ENCODE assay signal across 8 mouse cellular contexts in genomic region chr17:24723881-24724180, GRCm38 (mm10). TPM values are rescaled to one million over a fixed set of nuclear protein-coding genes. Genes with fewer than 3 reads are reported as not detected.
DNase-seq lines count a peak whose midpoint lies in the region; ATAC-seq and TF ChIP-seq lines count a peak whose summit lies in the region.

No protein-coding gene starts in this region.

- no peak for ATAC-seq in lung, embryonic 16.5 days (ENCODE audit: low read depth)
- ATAC-seq in forebrain, postnatal 0 days, result no peak
- peak; percentile 35 for ATAC-seq in liver, embryonic 16.5 days (ENCODE audit: low read depth)

- H3K9ac ChIP-seq in lung, embryonic 16.5 days (ENCODE audit: low read length), result peak overlapping the region; percentile 94
- H3K9ac ChIP-seq in forebrain, postnatal 0 days, result peak overlapping the region; percentile 92
- H3K9ac ChIP-seq in liver, embryonic 16.5 days (ENCODE audit: low read depth, low read length), result peak overlapping the region; percentile 97

- H3K27ac ChIP-seq in lung, embryonic 16.5 days (ENCODE audit: low read length), result peak overlapping the region; percentile 84
- H3K27ac ChIP-seq in brown adipose tissue, adult 24 weeks (replicated peaks; ENCODE audit: low read depth, low read length), result peak overlapping the region; percentile 96
- H3K27ac ChIP-seq in forebrain, postnatal 0 days (ENCODE audit: low read depth, low read length), result peak overlapping the region; percentile 85
- peak overlapping the region; percentile 90 for H3K27ac ChIP-seq in liver, embryonic 16.5 days (ENCODE audit: low read length)

- no peaks in the 10 kb centered on the region for H3K9me3 ChIP-seq in lung, embryonic 16.5 days (ENCODE audit: control insufficient read depth, low read length)
- H3K9me3 ChIP-seq in forebrain, postnatal 0 days (ENCODE audit: low read length), result no peaks in the 10 kb centered on the region
- no peaks in the 10 kb centered on the region for H3K9me3 ChIP-seq in liver, embryonic 16.5 days (replicated peaks; ENCODE audit: control insufficient read depth, low read length)

- H3K4me2 ChIP-seq in lung, embryonic 16.5 days (ENCODE audit: low read depth, low read length), result peak overlapping the region; percentile 89
- H3K4me2 ChIP-seq in forebrain, postnatal 0 days (ENCODE audit: low read depth), result peak overlapping the region; percentile 79
- peak overlapping the region; percentile 71 for H3K4me2 ChIP-seq in liver, embryonic 16.5 days (ENCODE audit: low read depth, low read length)

- under 1% methylated on average over 15 of the region's 15 CpGs for WGBS in lung, embryonic 16.5 days
- WGBS in forebrain, postnatal 0 days, result 0% methylated on average over 15 of the region's 15 CpGs
- 0% methylated on average over 15 of the region's 15 CpGs for WGBS in liver, embryonic 16.5 days (ENCODE audit: insufficient replicate concordance)

- H3K36me3 ChIP-seq in lung, embryonic 16.5 days (ENCODE audit: control insufficient read depth, insufficient read depth, low read length), result peaks cover 12% of the 10 kb centered on the region
- peaks cover 14% of the 10 kb centered on the region for H3K36me3 ChIP-seq in forebrain, postnatal 0 days (ENCODE audit: insufficient read depth)
- peaks cover 9% of the 10 kb centered on the region for H3K36me3 ChIP-seq in liver, embryonic 16.5 days (ENCODE audit: control insufficient read depth, insufficient read depth)

- no peak for TF ChIP-seq CTCF in forebrain, postnatal 0 days (IDR thresholded peaks at IDR 0.05; ENCODE audit: low read depth)

- H3K4me1 ChIP-seq in lung, embryonic 16.5 days (replicated peaks; ENCODE audit: control insufficient read depth, insufficient read depth, low read length), result peaks cover 26% of the 10 kb centered on the region
- no peaks in the 10 kb centered on the region for H3K4me1 ChIP-seq in brown adipose tissue, adult 24 weeks (ENCODE audit: control insufficient read depth, insufficient read depth, insufficient read length, low read length)
- peaks cover 11% of the 10 kb centered on the region for H3K4me1 ChIP-seq in forebrain, postnatal 0 days (ENCODE audit: insufficient read depth)
- H3K4me1 ChIP-seq in liver, embryonic 16.5 days (ENCODE audit: control insufficient read depth, low read depth, low read length), result peaks cover 33% of the 10 kb centered on the region

- H3K4me3 ChIP-seq in lung, embryonic 16.5 days (ENCODE audit: low read length), result peak overlapping the region; percentile 93
- peak overlapping the region; percentile 87 for H3K4me3 ChIP-seq in brown adipose tissue, adult 24 weeks (ENCODE audit: insufficient read depth, low read depth, low read length)
- H3K4me3 ChIP-seq in forebrain, postnatal 0 days (ENCODE audit: low read depth, low read length), result peak overlapping the region; percentile 87
- peak overlapping the region; percentile 93 for H3K4me3 ChIP-seq in liver, embryonic 16.5 days (ENCODE audit: low read depth, low read length)

- no peaks in the 10 kb centered on the region for H3K27me3 ChIP-seq in lung, embryonic 16.5 days (ENCODE audit: control insufficient read depth, insufficient read depth, low read depth, low read length)
- no peaks in the 10 kb centered on the region for H3K27me3 ChIP-seq in forebrain, postnatal 0 days (ENCODE audit: insufficient read depth, low read length)
- no peaks in the 10 kb centered on the region; the same call in 1 of the 2 replicates for H3K27me3 ChIP-seq in liver, embryonic 16.5 days (ENCODE audit: control insufficient read depth, insufficient read depth, low read depth, low read length)

- DNase-seq in lung, postnatal 4 days, result no peak
- DNase-seq in forebrain, postnatal 0 days, result no peak
- DNase-seq in B cell, adult 2 months, result no peak
- DNase-seq in gastrocnemius, postnatal 10 days, result no peak
- no peak for DNase-seq in testis, postnatal 10 days (ENCODE audit: low spot score)

RNA-seq across cellular contexts. Expression of gene Ndufb10, which starts 0.4 kb away (rescaled TPM):
- 204 and 217 TPM in 2 replicates for polyA plus RNA-seq in lung, embryonic 16.5 days (2015; fragmentation: Nextera tagmentation; extraction: Ambion mirVana)
- polyA plus RNA-seq in brown adipose tissue, adult 24 weeks (2012; ENCODE audit: insufficient read depth, insufficient read length, missing spikeins), result 1,098 and 1,103 TPM in 2 replicates
- total RNA-seq in forebrain, postnatal 0 days (2014; rRNA removed), result 151 and 199 TPM in 2 replicates
- polyA plus RNA-seq in forebrain, postnatal 0 days (2015; fragmentation: Nextera tagmentation; extraction: Ambion mirVana), result 312 and 351 TPM in 2 replicates
- polyA plus RNA-seq in liver, embryonic 16.5 days (2015; fragmentation: Nextera tagmentation; extraction: Ambion mirVana), result 168 and 174 TPM in 2 replicates
- total RNA-seq in gastrocnemius, postnatal 10 days (2021), result 100 to 1,000 TPM; 400 to 516 TPM

RNA-seq across cellular contexts. Expression of gene Rpl3l, which starts 3.8 kb away (rescaled TPM):
- polyA plus RNA-seq in lung, embryonic 16.5 days (2015; fragmentation: Nextera tagmentation; extraction: Ambion mirVana), result not detected in 2 replicates
- polyA plus RNA-seq in brown adipose tissue, adult 24 weeks (2012; ENCODE audit: insufficient read depth, insufficient read length, missing spikeins), result 4.8 and 10.7 TPM in 2 replicates
- total RNA-seq in forebrain, postnatal 0 days (2014; rRNA removed), result not detected in 2 replicates
- 0.34 TPM in 1 of 2 replicates, not detected in the other for polyA plus RNA-seq in forebrain, postnatal 0 days (2015; fragmentation: Nextera tagmentation; extraction: Ambion mirVana)
- polyA plus RNA-seq in liver, embryonic 16.5 days (2015; fragmentation: Nextera tagmentation; extraction: Ambion mirVana), result 0.34 TPM in 1 of 2 replicates, not detected in the other
- total RNA-seq in gastrocnemius, postnatal 10 days (2021), result 100 to 1,000 TPM; 593 to 752 TPM

RNA-seq across cellular contexts. Expression of gene Rps2, which starts 5.9 kb away (rescaled TPM):
- polyA plus RNA-seq in lung, embryonic 16.5 days (2015; fragmentation: Nextera tagmentation; extraction: Ambion mirVana), result 1,342 and 1,356 TPM in 2 replicates
- 608 and 619 TPM in 2 replicates for polyA plus RNA-seq in brown adipose tissue, adult 24 weeks (2012; ENCODE audit: insufficient read depth, insufficient read length, missing spikeins)
- total RNA-seq in forebrain, postnatal 0 days (2014; rRNA removed), result 2,317 and 3,198 TPM in 2 replicates
- polyA plus RNA-seq in forebrain, postnatal 0 days (2015; fragmentation: Nextera tagmentation; extraction: Ambion mirVana), result 884 and 936 TPM in 2 replicates
- 868 and 907 TPM in 2 replicates for polyA plus RNA-seq in liver, embryonic 16.5 days (2015; fragmentation: Nextera tagmentation; extraction: Ambion mirVana)
- 100 to 1,000 TPM; 732 to 736 TPM for total RNA-seq in gastrocnemius, postnatal 10 days (2021)

RNA-seq across cellular contexts. Expression of gene Rnf151, which starts 6.0 kb away (rescaled TPM):
- 0.35 TPM in 1 of 2 replicates, not detected in the other for polyA plus RNA-seq in lung, embryonic 16.5 days (2015; fragmentation: Nextera tagmentation; extraction: Ambion mirVana)
- polyA plus RNA-seq in brown adipose tissue, adult 24 weeks (2012; ENCODE audit: insufficient read depth, insufficient read length, missing spikeins), result not detected in 2 replicates
- total RNA-seq in forebrain, postnatal 0 days (2014; rRNA removed), result 0.69 TPM in 1 of 2 replicates, not detected in the other
- polyA plus RNA-seq in forebrain, postnatal 0 days (2015; fragmentation: Nextera tagmentation; extraction: Ambion mirVana), result not detected in 2 replicates
- polyA plus RNA-seq in liver, embryonic 16.5 days (2015; fragmentation: Nextera tagmentation; extraction: Ambion mirVana), result 0.07 TPM in 1 of 2 replicates, not detected in the other
- not detected for total RNA-seq in gastrocnemius, postnatal 10 days (2021)

RNA-seq across cellular contexts. Expression of gene Msrb1, which starts 12.6 kb away (rescaled TPM):
- polyA plus RNA-seq in lung, embryonic 16.5 days (2015; fragmentation: Nextera tagmentation; extraction: Ambion mirVana), result 36.1 and 39.4 TPM in 2 replicates
- polyA plus RNA-seq in brown adipose tissue, adult 24 weeks (2012; ENCODE audit: insufficient read depth, insufficient read length, missing spikeins), result 109 and 114 TPM in 2 replicates
- total RNA-seq in forebrain, postnatal 0 days (2014; rRNA removed), result 19.3 and 27.4 TPM in 2 replicates
- 28.4 and 28.6 TPM in 2 replicates for polyA plus RNA-seq in forebrain, postnatal 0 days (2015; fragmentation: Nextera tagmentation; extraction: Ambion mirVana)
- 30.0 and 33.9 TPM in 2 replicates for polyA plus RNA-seq in liver, embryonic 16.5 days (2015; fragmentation: Nextera tagmentation; extraction: Ambion mirVana)
- total RNA-seq in gastrocnemius, postnatal 10 days (2021), result 100 to 1,000 TPM; 127 to 132 TPM
